12 mouse cellular contexts compared by ENCODE assay signal in genomic region chr2:131501886-131502285, GRCm38 (mm10). TPM values are rescaled to one million over a fixed set of nuclear protein-coding genes. Genes with fewer than 3 reads are reported as not detected.
A peak's percentile ranks its signal among the peaks of the same experiment; 100 is the strongest.
DNase-seq lines count a peak whose midpoint lies in the region; ATAC-seq and TF ChIP-seq lines count a peak whose summit lies in the region.
"Had no signal": no experiment of that assay in that cellular context is flagged by ENCODE, and none has a peak within 500 bp of the region (broad histone marks: within the 10 kb centered on the region; RNA-seq: fewer than 3 reads in every experiment).

No protein-coding gene starts in this region.

- TF ChIP-seq CTCF in layer of hippocampus, adult 2 months (conservative IDR thresholded peaks at IDR 0.05) = no peak
- no peak for TF ChIP-seq CTCF in brain, embryonic 14.5 days (IDR thresholded peaks at IDR 0.05; ENCODE audit: borderline replicate concordance, extremely low read depth, insufficient read depth, insufficient read length)

- no peak for DNase-seq in layer of hippocampus, adult 2 months (ENCODE audit: low spot score in 2 of 2)
- no peak for DNase-seq in layer of hippocampus, postnatal 10 days (ENCODE audit: low spot score in 2 of 2)
- DNase-seq in brain, embryonic 14.5 days (ENCODE audit: low read depth) = peak; percentile 77
- no peak for DNase-seq in cerebellum, postnatal 25 days
- DNase-seq: kidney, postnatal 4 days had no signal

- no peak overlapping the region for H3K4me3 ChIP-seq in layer of hippocampus, adult 2 months
- no peak overlapping the region for H3K4me3 ChIP-seq in forebrain, embryonic 16.5 days (replicated peaks; ENCODE audit: low read length)
- H3K4me3 ChIP-seq in macrophage (ENCODE audit: inconsistent target) = no peak overlapping the region
- H3K4me3 ChIP-seq: intestine, embryonic 15.5 days; stomach, embryonic 15.5 days had no signal

- no peak overlapping the region for H3K9ac ChIP-seq in forebrain, embryonic 16.5 days (replicated peaks; ENCODE audit: low read depth, low read length)
- H3K9ac ChIP-seq: intestine, embryonic 15.5 days; stomach, embryonic 15.5 days had no signal

- H3K27me3 ChIP-seq in forebrain, embryonic 16.5 days (replicated peaks; ENCODE audit: control insufficient read depth, insufficient read depth, low read length) = no peaks in the 10 kb centered on the region
- H3K27me3 ChIP-seq: intestine, embryonic 15.5 days; stomach, embryonic 15.5 days had no signal

- H3K79me2 ChIP-seq in macrophage (ENCODE audit: inconsistent target) = peaks cover 100% of the 10 kb centered on the region

- ATAC-seq in forebrain, embryonic 16.5 days = peak; percentile 46; the same call in 1 of the 2 replicates
- ATAC-seq in megakaryocyte-erythroid progenitor cell, adult 5-6 weeks (replicated peaks; ENCODE audit: low FRiP score, low TSS enrichment, poor library complexity, severe bottlenecking) = no peak
- no peak for ATAC-seq in monocyte, adult 5-6 weeks (replicated peaks; ENCODE audit: insufficient number of reproducible peaks, low FRiP score, low TSS enrichment, poor library complexity, severe bottlenecking)
- ATAC-seq: intestine, embryonic 15.5 days had no signal

- 42% methylated on average over 5 of the region's 5 CpGs for WGBS in forebrain, embryonic 16.5 days
- 65% methylated on average over 5 of the region's 5 CpGs for WGBS in macrophage (ENCODE audit: missing documents)

- no peak overlapping the region for H3K4me2 ChIP-seq in forebrain, embryonic 16.5 days (ENCODE audit: low read length)
- H3K4me2 ChIP-seq: heart, embryonic 11.5 days; intestine, embryonic 15.5 days; stomach, embryonic 15.5 days had no signal

- TF ChIP-seq POLR2A in brain, embryonic 14.5 days (IDR thresholded peaks at IDR 0.05; ENCODE audit: borderline replicate concordance, extremely low read depth, insufficient read depth, insufficient read length, poor library complexity, severe bottlenecking) = no peak

- H3K9me3 ChIP-seq in forebrain, embryonic 16.5 days (ENCODE audit: control insufficient read depth, low read length) = no peaks in the 10 kb centered on the region
- H3K9me3 ChIP-seq: intestine, embryonic 15.5 days; stomach, embryonic 15.5 days had no signal

- H3K27ac ChIP-seq in layer of hippocampus, adult 2 months = peak overlapping the region; percentile 84
- peak overlapping the region; percentile 14; the same call in 1 of the 2 replicates for H3K27ac ChIP-seq in forebrain, embryonic 16.5 days (ENCODE audit: low read length)
- peak overlapping the region; percentile 83 for H3K27ac ChIP-seq in macrophage
- H3K27ac ChIP-seq: intestine, embryonic 15.5 days; stomach, embryonic 15.5 days had no signal

- no peaks in the 10 kb centered on the region for H3K36me3 ChIP-seq in forebrain, embryonic 16.5 days (ENCODE audit: control insufficient read depth, insufficient read depth)
- H3K36me3 ChIP-seq in macrophage (ENCODE audit: inconsistent target) = no peaks in the 10 kb centered on the region
- H3K36me3 ChIP-seq: intestine, embryonic 15.5 days; stomach, embryonic 15.5 days had no signal

- H3K4me1 ChIP-seq in forebrain, embryonic 16.5 days (replicated peaks; ENCODE audit: control insufficient read depth, insufficient read depth, low read length) = peaks cover 27% of the 10 kb centered on the region

RNA-seq across cellular contexts. Expression of gene Smox, which starts 10.6 kb away (rescaled TPM):
- total RNA-seq in layer of hippocampus, adult 2 months (2021) = 10 to 100 TPM; 84.5 to 85.8 TPM
- 10 to 100 TPM; 68.0 to 74.6 TPM for total RNA-seq in layer of hippocampus, postnatal 10 days (2021)
- polyA plus RNA-seq in brain, embryonic 14.5 days (2012; rRNA removed) = 58.3 and 69.6 TPM in 2 replicates
- 56.2 and 57.2 TPM in 2 replicates for polyA plus RNA-seq in forebrain, embryonic 16.5 days (2015; fragmentation: Nextera tagmentation; extraction: Ambion mirVana)
- total RNA-seq in macrophage (2018; cell fraction: chromatin; rRNA removed) = 100 to 1,000 TPM in 5 of 26 experiments, 10 to 100 TPM in 21; 35.5 to 148 (median 85.3) TPM
- 10 to 100 TPM; 32.3 to 57.2 (median 40.1) TPM for total RNA-seq in macrophage (2018; cell fraction: cytosol; rRNA removed)
- 100 to 1,000 TPM in 5 of 26 experiments, 10 to 100 TPM in 21; 33.4 to 122 (median 80.3) TPM for total RNA-seq in macrophage (2018; cell fraction: nucleus; rRNA removed)
- polyA plus RNA-seq in macrophage (2018) = 35.1 to 53.5 TPM (median 43.1 TPM) in 3 replicates
- 12.5 and 27.3 TPM in 2 replicates for total RNA-seq in megakaryocyte-erythroid progenitor cell, adult 5-6 weeks (2014; fragmentation: Nextera tagmentation)
- 8.7 and 18.9 TPM in 2 replicates for total RNA-seq in megakaryocyte-erythroid progenitor cell, adult 5-6 weeks (2017)
- total RNA-seq in monocyte, adult 5-6 weeks (2017) = 8.0 to 34.0 TPM (median 20.6 TPM) in 3 replicates

Comparison
In these comparisons a context has a peak if more than half of its experiments do, and no peak if none do; other contexts are left out.
1. H3K27ac ChIP-seq: peak in every context shown above with its lines; median percentile 84 in layer of hippocampus, adult 2 months; 83 in macrophage; 14 in forebrain, embryonic 16.5 days.